Mouse (Mus musculus): ENCODE data around the gene Elmod2. TPM values are rescaled to one million over a fixed set of nuclear protein-coding genes. Genes with fewer than 3 reads are reported as not detected.

The Elmod2 gene
- polyA plus RNA-seq (2014; fragmentation: Nextera tagmentation; extraction: Ambion mirVana) = 24.1 and 30.7 TPM in 2 replicates

DNA sequence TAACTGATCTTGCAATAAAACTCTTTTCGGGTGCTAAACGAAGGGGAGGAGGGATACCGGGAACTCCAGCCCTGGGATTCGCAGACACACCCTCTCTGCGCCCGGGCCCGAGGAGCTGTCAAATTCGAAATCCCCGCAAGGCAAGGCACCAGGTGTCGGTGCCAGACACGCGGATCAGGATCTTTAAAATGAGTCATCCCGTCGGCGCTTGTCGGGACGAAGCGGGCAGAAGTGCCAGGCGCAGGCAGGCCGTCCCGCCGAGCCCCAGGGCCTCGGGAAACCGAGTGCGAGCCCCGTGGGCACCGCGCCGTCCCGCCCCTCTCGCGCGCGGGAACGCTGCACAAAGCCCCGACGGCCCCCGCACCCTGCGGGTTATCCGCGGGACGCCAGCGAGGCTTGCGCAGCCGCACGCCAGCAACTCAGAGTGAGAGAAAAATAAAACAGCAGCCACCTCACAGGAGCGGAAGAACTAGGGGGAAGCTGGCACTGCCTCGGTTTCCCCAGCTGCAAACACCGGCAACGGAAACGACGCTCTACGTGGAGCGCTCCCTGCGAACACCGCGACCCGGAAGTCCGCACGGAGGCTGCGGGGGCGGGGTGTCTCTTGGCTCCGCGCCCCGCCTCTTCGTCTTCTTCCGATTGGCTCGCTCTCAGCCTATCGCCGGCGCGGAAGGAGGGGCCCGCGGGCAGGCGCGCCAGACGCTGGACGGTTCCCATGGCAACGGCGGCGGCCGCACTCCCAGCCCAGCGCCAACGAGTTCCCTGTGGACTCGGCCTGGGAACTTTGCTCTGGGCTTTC, at the start of gene Elmod2:
Gene Elmod2 (minus strand): TSS at position 588 of the 799 bp plus-strand sequence.
- Histone ChIP-seq H3K9me3 (ENCODE audit: control insufficient read depth, low read length) (no peaks in the 10 kb centered on the region), H3K9ac (replicated peaks; ENCODE audit: low read depth, low read length) (peak within 1 kb of the TSS; percentile 65), H3K4me3 (ENCODE audit: low read depth, low read length) (peak within 1 kb of the TSS; percentile 95), H3K36me3 (ENCODE audit: control insufficient read depth, insufficient read depth, low read length) (0 out of 2 replicates have a peak, but pooled peaks cover 8% of the 10 kb centered on the region), H3K27ac (ENCODE audit: low read depth, low read length) (peak within 1 kb of the TSS; percentile 80), H3K4me2 (ENCODE audit: low read depth, low read length) (peak within 1 kb of the TSS; percentile 87), H3K27me3 (ENCODE audit: control insufficient read depth, insufficient read depth, low read length) (no peaks in the 10 kb centered on the region), H3K4me1 (ENCODE audit: control insufficient read depth, insufficient read depth, low read length) (peaks cover 3% of the 10 kb centered on the region; the same call in 1 of the 2 replicates)
- ATAC-seq (ENCODE audit: low read depth) = peak; percentile 99
- WGBS = under 1% methylated on average over 84 of the region's 85 CpGs

DNA sequence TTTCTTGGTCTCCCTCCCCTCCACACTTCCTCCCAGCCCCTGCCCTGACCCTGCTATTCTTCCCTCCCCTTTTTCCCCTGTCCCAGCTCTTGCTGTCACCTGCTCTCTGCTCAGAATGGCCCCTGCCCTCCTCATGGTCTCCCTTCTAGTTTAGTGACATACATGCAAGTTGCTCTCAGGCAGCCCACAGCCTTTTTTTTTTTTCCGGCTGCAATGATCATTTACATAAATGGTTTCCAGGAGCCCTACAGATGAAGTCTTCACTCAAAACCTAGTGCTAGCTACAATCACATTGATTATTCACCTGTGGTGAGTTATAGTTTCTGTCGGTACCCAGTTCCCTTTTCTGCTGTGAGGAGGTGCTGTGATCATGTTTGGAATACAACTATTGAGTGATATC, 48.7 kb upstream of the Elmod2 start:
- H3K4me1 ChIP-seq (ENCODE audit: control insufficient read depth, insufficient read depth, low read length) = no peaks in the 10 kb centered on the region
- H3K27me3 ChIP-seq (ENCODE audit: control insufficient read depth, insufficient read depth, low read length) = no peaks in the 10 kb centered on the region
- H3K27ac ChIP-seq (ENCODE audit: low read depth, low read length) = no peak overlapping the region
- ATAC-seq (ENCODE audit: low read depth) = no peak
- H3K9me3 ChIP-seq (ENCODE audit: control insufficient read depth, low read length) = no peaks in the 10 kb centered on the region
- H3K4me3 ChIP-seq (ENCODE audit: low read depth, low read length) = no peak overlapping the region
- H3K4me2 ChIP-seq (ENCODE audit: low read depth, low read length) = no peak overlapping the region
- H3K36me3 ChIP-seq (ENCODE audit: control insufficient read depth, insufficient read depth, low read length) = no peaks in the 10 kb centered on the region
- no peak overlapping the region for H3K9ac ChIP-seq (replicated peaks; ENCODE audit: low read depth, low read length)
- WGBS = 85% methylated on average over 2 of the region's 2 CpGs

DNA sequence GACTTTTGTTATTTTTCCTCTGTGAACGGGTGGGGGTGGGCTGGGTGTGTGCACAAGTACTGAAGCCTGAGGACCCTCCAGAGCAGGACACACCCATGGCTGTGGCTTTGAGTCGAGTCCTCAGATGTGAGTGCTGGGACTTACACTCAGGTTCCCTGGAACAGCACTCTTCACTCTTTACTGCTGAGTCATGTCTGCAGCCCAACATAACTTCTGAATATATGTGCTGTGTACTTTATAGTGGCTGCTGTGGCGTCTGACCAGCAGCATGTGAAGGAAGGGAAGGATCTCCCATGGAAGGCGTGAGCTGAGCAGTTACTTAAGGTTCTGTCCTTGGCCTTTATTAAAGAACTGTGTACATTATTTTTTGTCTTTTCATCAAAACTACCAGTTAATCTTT, 47.9 kb upstream of the Elmod2 start:
- H3K9ac ChIP-seq (replicated peaks; ENCODE audit: low read depth, low read length) = no peak overlapping the region
- no peaks in the 10 kb centered on the region for H3K36me3 ChIP-seq (ENCODE audit: control insufficient read depth, insufficient read depth, low read length)
- no peaks in the 10 kb centered on the region for H3K9me3 ChIP-seq (ENCODE audit: control insufficient read depth, low read length)
- no peak for ATAC-seq (ENCODE audit: low read depth)
- H3K27me3 ChIP-seq (ENCODE audit: control insufficient read depth, insufficient read depth, low read length) = no peaks in the 10 kb centered on the region
- H3K27ac ChIP-seq (ENCODE audit: low read depth, low read length) = no peak overlapping the region
- no peak overlapping the region for H3K4me3 ChIP-seq (ENCODE audit: low read depth, low read length)
- no peak overlapping the region for H3K4me2 ChIP-seq (ENCODE audit: low read depth, low read length)
- 83% methylated on average over 4 of the region's 4 CpGs for WGBS
- no peaks in the 10 kb centered on the region for H3K4me1 ChIP-seq (ENCODE audit: control insufficient read depth, insufficient read depth, low read length)

DNA sequence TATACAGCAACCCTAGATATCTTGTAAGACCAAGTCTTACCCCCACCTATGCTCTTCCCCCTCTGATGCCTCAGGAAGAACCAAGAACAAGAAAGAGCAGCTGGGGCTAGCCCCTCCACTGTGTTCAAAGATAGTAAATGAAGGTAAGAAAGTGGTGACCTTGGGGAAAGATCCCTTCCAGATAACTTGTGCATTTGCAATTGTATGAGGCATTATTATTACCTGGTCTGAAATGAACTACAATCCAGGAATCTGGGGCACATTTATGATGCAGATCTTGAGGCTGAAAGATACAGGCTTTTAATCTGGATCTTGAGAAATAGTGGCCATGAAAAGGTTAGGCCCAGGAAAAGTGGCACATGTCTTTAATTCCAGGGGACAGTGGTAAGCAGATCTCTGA, 44.9 kb upstream of the Elmod2 start:
- H3K4me2 ChIP-seq (ENCODE audit: low read depth, low read length) = no peak overlapping the region
- no peaks in the 10 kb centered on the region for H3K36me3 ChIP-seq (ENCODE audit: control insufficient read depth, insufficient read depth, low read length)
- H3K27me3 ChIP-seq (ENCODE audit: control insufficient read depth, insufficient read depth, low read length) = no peaks in the 10 kb centered on the region
- H3K4me3 ChIP-seq (ENCODE audit: low read depth, low read length) = no peak overlapping the region
- no peak for ATAC-seq (ENCODE audit: low read depth)
- H3K9me3 ChIP-seq (ENCODE audit: control insufficient read depth, low read length) = no peaks in the 10 kb centered on the region
- H3K9ac ChIP-seq (replicated peaks; ENCODE audit: low read depth, low read length) = no peak overlapping the region
- no peaks in the 10 kb centered on the region for H3K4me1 ChIP-seq (ENCODE audit: control insufficient read depth, insufficient read depth, low read length)
- H3K27ac ChIP-seq (ENCODE audit: low read depth, low read length) = no peak overlapping the region

DNA sequence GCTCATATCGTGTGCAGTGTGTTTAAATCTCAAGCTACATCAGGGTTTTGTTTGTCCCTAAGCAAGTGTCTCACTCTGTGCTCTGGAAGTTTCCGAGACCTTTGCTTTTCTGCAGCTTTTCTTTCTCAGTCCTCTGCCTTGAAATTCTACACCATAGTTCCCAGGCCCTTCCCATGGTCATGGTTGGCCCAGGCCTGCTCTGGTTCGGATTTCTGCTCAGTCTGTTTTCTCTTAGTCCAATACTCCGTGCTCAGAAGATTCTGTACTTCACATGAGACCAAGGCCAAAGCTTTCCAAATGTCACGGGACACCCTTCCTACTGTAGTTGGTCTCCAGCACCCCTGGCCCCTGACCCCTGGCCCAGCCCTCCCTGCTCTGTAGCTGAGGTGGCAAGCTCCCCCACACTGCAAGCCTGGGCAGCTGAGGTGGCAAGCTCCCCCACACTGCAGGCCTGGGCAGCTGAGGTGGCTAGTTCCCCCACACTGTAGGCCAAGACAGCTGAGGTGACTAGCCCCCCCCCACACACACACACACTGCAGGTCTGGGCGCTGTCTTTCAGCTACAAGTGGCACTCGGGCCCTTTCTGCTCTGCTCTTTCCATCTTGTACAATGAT, 31.0 kb upstream of the Elmod2 start:
- WGBS = 69% methylated on average over 7 of the region's 7 CpGs
- Histone ChIP-seq H3K4me2 (ENCODE audit: low read depth, low read length) (no peak overlapping the region), H3K36me3 (ENCODE audit: control insufficient read depth, insufficient read depth, low read length) (no peaks in the 10 kb centered on the region), H3K9ac (replicated peaks; ENCODE audit: low read depth, low read length) (no peak overlapping the region), H3K9me3 (ENCODE audit: control insufficient read depth, low read length) (no peaks in the 10 kb centered on the region), H3K27me3 (ENCODE audit: control insufficient read depth, insufficient read depth, low read length) (no peaks in the 10 kb centered on the region), H3K27ac (ENCODE audit: low read depth, low read length) (no peak overlapping the region), H3K4me3 (ENCODE audit: low read depth, low read length) (no peak overlapping the region), H3K4me1 (ENCODE audit: control insufficient read depth, insufficient read depth, low read length) (no peaks in the 10 kb centered on the region)
- ATAC-seq (ENCODE audit: low read depth) = no peak

DNA sequence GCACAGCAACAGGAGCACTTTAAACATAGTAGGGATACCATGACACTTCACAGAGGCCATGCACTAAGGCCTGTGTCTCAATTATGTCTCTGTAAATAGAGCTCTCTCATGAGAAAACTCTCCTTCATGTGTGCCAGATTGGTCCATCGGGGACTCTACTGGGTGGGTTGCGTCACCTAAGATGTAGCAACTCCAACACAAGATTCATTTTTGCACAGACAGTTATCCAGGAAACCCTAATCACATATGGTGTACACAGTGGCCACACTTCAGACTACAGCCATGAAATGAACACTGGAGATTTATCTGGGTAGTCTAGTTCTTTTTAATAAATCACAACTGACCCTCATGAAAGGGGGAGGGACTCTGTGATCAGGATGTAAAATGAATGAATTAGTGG, 19.0 kb upstream of the Elmod2 start:
- WGBS = 96% methylated on average over 2 of the region's 2 CpGs
- Histone ChIP-seq H3K27me3 (ENCODE audit: control insufficient read depth, insufficient read depth, low read length) (no peaks in the 10 kb centered on the region), H3K4me2 (ENCODE audit: low read depth, low read length) (no peak overlapping the region), H3K36me3 (ENCODE audit: control insufficient read depth, insufficient read depth, low read length) (no peaks in the 10 kb centered on the region), H3K27ac (ENCODE audit: low read depth, low read length) (no peak overlapping the region), H3K9me3 (ENCODE audit: control insufficient read depth, low read length) (no peaks in the 10 kb centered on the region), H3K9ac (replicated peaks; ENCODE audit: low read depth, low read length) (no peak overlapping the region), H3K4me1 (ENCODE audit: control insufficient read depth, insufficient read depth, low read length) (no peaks in the 10 kb centered on the region), H3K4me3 (ENCODE audit: low read depth, low read length) (no peak overlapping the region)
- ATAC-seq (ENCODE audit: low read depth) = no peak

DNA sequence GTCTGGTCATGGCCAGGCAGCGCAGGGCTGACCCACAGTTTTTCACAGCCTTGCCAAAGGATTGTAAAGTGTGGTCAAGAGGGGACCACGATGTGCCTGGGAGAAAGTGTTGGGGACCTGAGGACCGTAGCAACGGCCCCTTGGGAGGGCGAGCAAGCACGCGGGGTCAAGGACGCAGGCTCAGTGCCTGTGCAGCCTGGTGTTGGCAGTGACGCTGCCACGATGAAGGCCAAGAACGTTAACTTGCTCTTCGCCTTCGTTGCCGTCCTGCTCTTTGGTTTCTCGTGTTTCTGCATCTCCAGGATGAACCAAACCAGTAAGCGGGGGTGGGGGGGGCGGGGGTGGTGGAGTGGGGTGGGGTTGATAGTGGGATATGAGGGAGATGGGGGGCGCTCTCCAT, 16.0 kb upstream of the Elmod2 start, which contains the start of gene Mgat4d:
Gene Mgat4d (plus strand): TSS at position 209 of the 400 bp plus-strand sequence.
- Histone ChIP-seq H3K27ac (ENCODE audit: low read depth, low read length) (no peak within 1 kb of the TSS), H3K4me3 (ENCODE audit: low read depth, low read length) (no peak within 1 kb of the TSS), H3K27me3 (ENCODE audit: control insufficient read depth, insufficient read depth, low read length) (no peaks in the 10 kb centered on the region), H3K4me2 (ENCODE audit: low read depth, low read length) (no peak within 1 kb of the TSS), H3K36me3 (ENCODE audit: control insufficient read depth, insufficient read depth, low read length) (no peaks in the 10 kb centered on the region), H3K4me1 (ENCODE audit: control insufficient read depth, insufficient read depth, low read length) (no peaks in the 10 kb centered on the region), H3K9me3 (ENCODE audit: control insufficient read depth, low read length) (no peaks in the 10 kb centered on the region), H3K9ac (replicated peaks; ENCODE audit: low read depth, low read length) (no peak within 1 kb of the TSS)
- WGBS = 80% methylated on average over 18 of the region's 18 CpGs
- no peak for ATAC-seq (ENCODE audit: low read depth)

DNA sequence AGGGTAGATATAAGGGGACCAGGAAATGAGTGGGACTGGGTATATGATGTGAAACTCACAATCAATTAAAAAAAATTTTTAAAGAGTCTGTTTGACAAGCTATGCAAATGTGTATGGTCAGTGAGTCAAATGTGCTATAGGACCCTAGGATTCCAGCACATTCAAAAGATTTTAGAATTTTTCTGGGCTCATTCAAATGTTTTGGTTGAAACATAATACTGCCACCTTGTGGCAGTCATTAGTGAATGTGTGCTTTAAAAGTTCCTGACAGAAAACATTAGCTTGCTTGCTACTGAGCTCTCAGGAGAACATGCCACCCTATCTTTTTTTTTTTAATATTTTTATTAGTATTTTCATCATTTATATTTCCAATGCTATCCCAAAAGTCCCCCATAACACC, 10.4 kb upstream of the Elmod2 start:
- Histone ChIP-seq H3K9me3 (ENCODE audit: control insufficient read depth, low read length) (no peaks in the 10 kb centered on the region), H3K27me3 (ENCODE audit: control insufficient read depth, insufficient read depth, low read length) (no peaks in the 10 kb centered on the region), H3K4me1 (ENCODE audit: control insufficient read depth, insufficient read depth, low read length) (no peaks in the 10 kb centered on the region), H3K9ac (replicated peaks; ENCODE audit: low read depth, low read length) (no peak overlapping the region), H3K4me2 (ENCODE audit: low read depth, low read length) (no peak overlapping the region), H3K4me3 (ENCODE audit: low read depth, low read length) (no peak overlapping the region), H3K36me3 (ENCODE audit: control insufficient read depth, insufficient read depth, low read length) (no peaks in the 10 kb centered on the region), H3K27ac (ENCODE audit: low read depth, low read length) (no peak overlapping the region)
- no peak for ATAC-seq (ENCODE audit: low read depth)

DNA sequence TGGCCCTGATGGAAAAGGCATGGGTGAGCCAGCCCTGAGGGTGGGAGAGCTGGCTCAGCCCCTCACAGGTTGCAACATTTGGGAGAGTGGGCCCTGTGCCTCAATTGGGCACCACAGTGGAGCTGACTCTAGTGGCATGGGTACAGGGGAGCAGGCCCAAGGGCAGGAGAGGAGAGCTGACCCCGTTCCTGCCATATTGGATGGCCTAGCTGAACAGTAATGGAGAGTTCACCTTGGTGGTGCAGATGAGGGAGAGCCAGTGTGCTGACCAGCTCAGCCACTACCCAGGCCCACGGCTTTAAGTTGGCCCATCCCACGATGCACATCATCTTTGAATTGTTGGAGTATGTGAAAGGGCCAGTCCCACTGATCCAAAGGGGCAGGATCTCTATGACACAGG, 9.8 kb upstream of the Elmod2 start:
- no peak overlapping the region for H3K9ac ChIP-seq (replicated peaks; ENCODE audit: low read depth, low read length)
- no peak overlapping the region for H3K27ac ChIP-seq (ENCODE audit: low read depth, low read length)
- 88% methylated on average over 3 of the region's 3 CpGs for WGBS
- no peak for ATAC-seq (ENCODE audit: low read depth)
- no peak overlapping the region for H3K4me2 ChIP-seq (ENCODE audit: low read depth, low read length)
- no peaks in the 10 kb centered on the region for H3K27me3 ChIP-seq (ENCODE audit: control insufficient read depth, insufficient read depth, low read length)
- H3K4me3 ChIP-seq (ENCODE audit: low read depth, low read length) = no peak overlapping the region
- no peaks in the 10 kb centered on the region for H3K4me1 ChIP-seq (ENCODE audit: control insufficient read depth, insufficient read depth, low read length)
- no peaks in the 10 kb centered on the region for H3K36me3 ChIP-seq (ENCODE audit: control insufficient read depth, insufficient read depth, low read length)
- no peaks in the 10 kb centered on the region for H3K9me3 ChIP-seq (ENCODE audit: control insufficient read depth, low read length)

Measured in neural tube, embryonic 14.5 days (tissue).